Mouse (Mus musculus): ENCODE data around the gene Ccdc153. TPM values are rescaled to one million over a fixed set of nuclear protein-coding genes. Genes with fewer than 3 reads are reported as not detected.
A peak's percentile ranks its signal among the peaks of the same experiment; 100 is the strongest.

Ccdc153 gene
- polyA plus RNA-seq, 1 experiment, result not detected

DNA sequence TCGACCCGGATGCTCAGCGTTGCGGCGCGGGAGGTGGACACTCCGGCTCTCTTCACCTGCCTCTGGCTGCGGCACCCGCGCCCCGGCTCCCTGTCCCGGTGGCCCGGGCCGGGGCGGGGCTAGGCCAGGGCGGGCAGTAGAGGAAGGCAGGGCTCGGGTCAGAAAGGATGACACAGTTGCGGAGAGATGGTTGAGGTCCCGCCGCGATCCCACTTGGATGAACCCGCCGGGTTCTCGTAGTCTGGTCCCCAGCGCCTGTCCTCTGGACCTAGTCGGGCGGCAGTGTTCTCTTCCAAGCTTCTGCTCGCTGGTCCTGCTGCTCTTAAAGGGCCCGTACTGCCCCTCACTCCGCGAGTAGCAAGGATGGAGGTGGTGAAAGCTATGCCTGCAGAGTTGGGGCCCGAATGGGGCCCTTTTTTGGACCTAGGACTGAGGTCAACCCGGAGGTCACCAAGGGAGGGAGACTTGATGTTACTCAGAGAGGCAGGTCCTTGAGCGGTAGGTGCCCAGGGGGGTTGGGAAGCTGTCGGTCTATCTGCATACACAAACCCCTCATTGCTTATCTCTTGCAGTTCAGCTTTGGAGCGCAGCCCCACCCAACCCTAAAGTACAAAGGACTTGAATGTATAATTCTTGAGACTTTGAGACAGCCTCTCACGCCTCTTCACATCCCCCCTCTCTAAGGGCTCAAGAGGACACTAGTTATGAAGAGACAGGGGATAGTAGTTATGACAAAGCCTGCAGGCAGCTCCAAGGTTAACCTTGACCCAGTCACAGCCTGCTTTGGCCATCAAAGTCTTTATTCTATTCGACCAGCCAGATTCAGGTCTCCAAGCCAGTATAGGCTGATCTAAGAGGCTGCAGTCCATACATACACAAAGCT lies 47.8 kb downstream of the Ccdc153 start, which contains the start of gene Abcg4:
TSS of gene Abcg4 (minus strand) at position 540 of the 883 bp plus-strand sequence.
- TF ChIP-seq POLR2A (IDR thresholded peaks at IDR 0.05; ENCODE audit: low read depth, low read length) (no peak), CTCF (conservative IDR thresholded peaks at IDR 0.05; ENCODE audit: insufficient read depth, insufficient read length, low read depth, low read length) (no peak)
- Histone ChIP-seq H3K27me3 (replicated peaks; ENCODE audit: control insufficient read depth, insufficient read depth, low read length) (no peaks in the 10 kb centered on the region), H3K4me3 (ENCODE audit: insufficient read depth, low read depth, low read length) (peak within 1 kb of the TSS; percentile 27), H3K27ac (ENCODE audit: insufficient read depth, low read depth, low read length) (no peak within 1 kb of the TSS), H3K36me3 (ENCODE audit: control insufficient read depth, insufficient read depth, low read length) (no peaks in the 10 kb centered on the region), H3K4me1 (ENCODE audit: control insufficient read depth, insufficient read depth, low read length) (no peaks in the 10 kb centered on the region)
- DNase-seq, result peak; percentile 21
- WGBS, result 3% methylated on average over 38 of the region's 38 CpGs

DNA sequence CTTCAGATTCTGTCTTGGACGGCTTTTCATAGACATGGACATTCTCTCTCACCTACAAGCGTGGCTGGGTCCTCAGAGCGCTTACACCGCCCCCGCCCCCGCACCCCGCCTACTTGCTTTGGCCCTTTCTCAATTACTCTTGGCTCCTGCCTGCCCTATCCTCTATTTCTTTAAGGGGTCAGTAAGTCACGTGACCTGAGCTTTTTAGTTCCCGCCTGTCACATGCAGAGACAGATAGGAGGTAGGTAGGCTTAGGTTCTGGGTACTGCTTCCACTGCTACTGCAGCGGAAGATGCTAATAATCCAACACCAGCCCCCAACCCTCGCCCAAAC lies 48.4 kb downstream of the Ccdc153 start:
- H3K27me3 ChIP-seq (replicated peaks; ENCODE audit: control insufficient read depth, insufficient read depth, low read length), result no peaks in the 10 kb centered on the region
- H3K4me3 ChIP-seq (ENCODE audit: insufficient read depth, low read depth, low read length), result no peak overlapping the region
- no peak overlapping the region for H3K27ac ChIP-seq (ENCODE audit: insufficient read depth, low read depth, low read length)
- no peak for TF ChIP-seq CTCF (conservative IDR thresholded peaks at IDR 0.05; ENCODE audit: insufficient read depth, insufficient read length, low read depth, low read length)
- TF ChIP-seq POLR2A (IDR thresholded peaks at IDR 0.05; ENCODE audit: low read depth, low read length), result no peak
- no peak for DNase-seq
- WGBS, result 30% methylated on average over 11 of the region's 11 CpGs
- H3K4me1 ChIP-seq (ENCODE audit: control insufficient read depth, insufficient read depth, low read length), result no peaks in the 10 kb centered on the region
- H3K36me3 ChIP-seq (ENCODE audit: control insufficient read depth, insufficient read depth, low read length), result no peaks in the 10 kb centered on the region

DNA sequence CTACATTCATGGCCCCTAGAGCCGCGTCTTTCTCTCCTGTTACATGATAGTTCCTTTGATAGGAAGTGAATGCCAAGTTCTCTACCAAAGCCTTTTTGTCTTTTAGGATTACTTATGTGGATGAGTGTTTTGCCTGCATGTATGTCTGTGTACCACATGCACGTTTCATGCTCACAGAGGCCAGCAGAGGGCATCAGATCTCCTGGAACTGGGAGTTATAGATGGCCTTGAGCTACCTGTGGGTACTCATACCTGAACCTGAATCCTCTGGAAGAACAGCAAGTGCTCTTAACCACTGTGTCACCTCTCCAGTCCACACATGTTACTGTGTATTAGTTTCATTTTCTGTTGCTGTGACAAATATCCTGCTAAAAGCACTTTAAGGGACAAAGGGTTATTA lies 52.0 kb downstream of the Ccdc153 start:
- WGBS, result 66% methylated on average over 3 of the region's 3 CpGs
- peak; percentile 74 for TF ChIP-seq CTCF (conservative IDR thresholded peaks at IDR 0.05; ENCODE audit: insufficient read depth, insufficient read length, low read depth, low read length)
- no peak for TF ChIP-seq POLR2A (IDR thresholded peaks at IDR 0.05; ENCODE audit: low read depth, low read length)
- Histone ChIP-seq H3K27me3 (replicated peaks; ENCODE audit: control insufficient read depth, insufficient read depth, low read length) (no peaks in the 10 kb centered on the region), H3K36me3 (ENCODE audit: control insufficient read depth, insufficient read depth, low read length) (peaks cover 3% of the 10 kb centered on the region), H3K27ac (ENCODE audit: insufficient read depth, low read depth, low read length) (no peak overlapping the region), H3K4me3 (ENCODE audit: insufficient read depth, low read depth, low read length) (no peak overlapping the region), H3K4me1 (ENCODE audit: control insufficient read depth, insufficient read depth, low read length) (no peaks in the 10 kb centered on the region)
- DNase-seq, result peak; percentile 73

Other genes starting within 250 kb of the Ccdc153 start
- gene Thy1, start 197.3 kb upstream of the Ccdc153 start, polyA plus RNA-seq (2012; rRNA removed), result 9.2 and 20.6 TPM in 2 replicates
- gene Usp2, start 173.7 kb upstream of the Ccdc153 start, polyA plus RNA-seq (2012; rRNA removed), result 55.5 and 66.8 TPM in 2 replicates
- 4.4 and 5.4 TPM in 2 replicates for gene Mfrp, start 138.9 kb upstream of the Ccdc153 start, polyA plus RNA-seq (2012; rRNA removed)
- 16.8 and 19.6 TPM in 2 replicates for gene C1qtnf5, start 133.4 kb upstream of the Ccdc153 start, polyA plus RNA-seq (2012; rRNA removed)
- gene Gm49380, start 127.2 kb upstream of the Ccdc153 start, polyA plus RNA-seq (2012; rRNA removed), result not detected in 2 replicates
- gene Rnf26, start 127.2 kb upstream of the Ccdc153 start, polyA plus RNA-seq (2012; rRNA removed), result 28.8 and 30.9 TPM in 2 replicates
- 27.9 and 32.8 TPM in 2 replicates for gene Mcam, start 106.2 kb upstream of the Ccdc153 start, polyA plus RNA-seq (2012; rRNA removed)
- 6.6 and 8.1 TPM in 2 replicates for gene Cbl, start 6.6 kb upstream of the Ccdc153 start, polyA plus RNA-seq (2012; rRNA removed)
- 58.0 and 62.5 TPM in 2 replicates for gene Pdzd3, start 10.8 kb downstream of the Ccdc153 start, polyA plus RNA-seq (2012; rRNA removed)
- gene Nlrx1, start 27.9 kb downstream of the Ccdc153 start, polyA plus RNA-seq (2012; rRNA removed), result 15.2 and 17.4 TPM in 2 replicates
- 0.45 and 1.2 TPM in 2 replicates for gene Abcg4, start 47.9 kb downstream of the Ccdc153 start, polyA plus RNA-seq (2012; rRNA removed)
- 14.4 and 17.8 TPM in 2 replicates for gene Hinfp, start 65.0 kb downstream of the Ccdc153 start, polyA plus RNA-seq (2012; rRNA removed)
- gene C2cd2l, start 79.6 kb downstream of the Ccdc153 start, polyA plus RNA-seq (2012; rRNA removed), result 164 and 194 TPM in 2 replicates
- gene Dpagt1, start 85.3 kb downstream of the Ccdc153 start, polyA plus RNA-seq (2012; rRNA removed), result 41.9 and 45.8 TPM in 2 replicates
- gene H2afx, start 94.0 kb downstream of the Ccdc153 start, polyA plus RNA-seq (2012; rRNA removed), result 23.6 and 31.5 TPM in 2 replicates
- gene Hmbs, start 103.6 kb downstream of the Ccdc153 start, polyA plus RNA-seq (2012; rRNA removed), result 47.4 and 49.3 TPM in 2 replicates
- gene Vps11, start 121.0 kb downstream of the Ccdc153 start, polyA plus RNA-seq (2012; rRNA removed), result 31.2 and 34.1 TPM in 2 replicates
- 42.3 and 45.0 TPM in 2 replicates for gene Hyou1, start 138.8 kb downstream of the Ccdc153 start, polyA plus RNA-seq (2012; rRNA removed)
- 295 and 303 TPM in 2 replicates for gene Slc37a4, start 156.2 kb downstream of the Ccdc153 start, polyA plus RNA-seq (2012; rRNA removed)
- gene Rps25, start 166.5 kb downstream of the Ccdc153 start, polyA plus RNA-seq (2012; rRNA removed), result 192 and 299 TPM in 2 replicates
- 50.1 and 55.9 TPM in 2 replicates for gene Trappc4, start 166.9 kb downstream of the Ccdc153 start, polyA plus RNA-seq (2012; rRNA removed)
- 22.2 and 26.7 TPM in 2 replicates for gene Ccdc84, start 177.9 kb downstream of the Ccdc153 start, polyA plus RNA-seq (2012; rRNA removed)
- not detected in 2 replicates for gene Foxr1, start 200.5 kb downstream of the Ccdc153 start, polyA plus RNA-seq (2012; rRNA removed)
- 9.0 and 11.6 TPM in 2 replicates for gene Upk2, start 214.3 kb downstream of the Ccdc153 start, polyA plus RNA-seq (2012; rRNA removed)
- gene Bcl9l, start 242.1 kb downstream of the Ccdc153 start, polyA plus RNA-seq (2012; rRNA removed), result 23.1 and 25.1 TPM in 2 replicates